Mouse (Mus musculus) monocyte, adult 2 months (primary cell): ENCODE data around the gene P2ry12.

ENCODE experiments used
- DNase-seq, 2 experiments: peaks; one replicate each; pipeline ENCODE4 v3.0.0; 2022; ENCODE audit warnings: low spot score in 2 of 2, low read depth in 1 of 2

The P2ry12 gene

DNA sequence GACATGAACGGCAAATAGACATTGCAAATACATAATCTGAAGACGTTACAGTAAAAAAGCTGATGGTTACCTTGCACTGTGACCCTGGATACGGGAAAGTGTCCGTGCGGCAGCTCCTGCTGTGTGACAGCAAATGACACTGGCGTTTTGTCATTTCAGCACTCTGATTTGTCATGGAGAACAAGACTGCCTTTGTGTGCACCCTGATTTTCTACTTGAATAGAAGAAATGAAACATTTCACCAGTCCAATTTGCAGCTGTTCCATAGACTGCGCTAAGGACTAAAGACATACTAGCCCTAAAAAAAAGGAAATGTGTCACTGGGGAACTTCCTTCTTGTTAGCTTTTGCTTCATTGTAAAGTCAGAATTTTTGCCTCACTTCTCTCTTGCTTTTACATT is at the start of gene P2ry12:
Gene P2ry12 (minus strand): TSS at position 168 of the 400 bp plus-strand sequence.
- DNase-seq = peak in 1 of 2 experiments; percentile 3

DNA sequence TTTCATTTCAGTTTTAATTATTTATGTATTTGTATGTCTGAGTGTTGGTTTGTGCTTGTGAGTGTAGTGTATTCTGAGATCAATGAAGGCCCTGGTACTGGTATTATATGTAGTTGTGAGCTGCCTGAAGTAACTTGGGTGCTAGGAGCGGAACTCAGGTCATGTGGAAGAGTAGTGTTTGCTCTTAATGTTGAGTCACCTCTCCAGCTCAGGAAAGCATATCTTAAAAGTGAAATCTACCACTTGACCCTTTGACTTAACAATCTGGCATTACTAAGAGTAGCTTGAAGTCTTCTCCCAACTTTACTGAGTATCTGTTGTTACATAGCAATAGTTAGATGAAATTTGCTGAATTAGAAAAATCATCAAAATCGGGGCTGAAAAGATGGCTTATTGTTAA is 42.8 kb upstream of the P2ry12 start:
- DNase-seq = no peak

DNA sequence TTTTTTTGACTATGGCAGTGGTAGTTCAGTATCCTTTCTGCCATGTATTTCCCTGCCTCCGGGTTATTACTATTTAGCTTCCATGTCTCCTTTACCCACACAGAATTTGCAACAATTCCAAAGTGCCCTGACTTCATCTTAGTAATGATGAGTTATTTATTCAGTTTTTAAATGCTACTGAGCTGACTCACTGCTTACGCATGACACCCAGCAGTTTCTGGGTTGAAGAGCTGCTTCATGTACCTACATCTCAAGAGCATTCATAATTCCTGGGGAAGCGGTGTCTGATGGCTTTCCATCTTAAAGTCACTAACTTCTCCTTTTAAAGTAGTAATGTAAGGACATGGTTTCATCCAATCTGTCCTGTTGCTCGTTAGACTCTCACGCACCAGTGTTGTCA is 42.3 kb upstream of the P2ry12 start:
- DNase-seq = no peak

DNA sequence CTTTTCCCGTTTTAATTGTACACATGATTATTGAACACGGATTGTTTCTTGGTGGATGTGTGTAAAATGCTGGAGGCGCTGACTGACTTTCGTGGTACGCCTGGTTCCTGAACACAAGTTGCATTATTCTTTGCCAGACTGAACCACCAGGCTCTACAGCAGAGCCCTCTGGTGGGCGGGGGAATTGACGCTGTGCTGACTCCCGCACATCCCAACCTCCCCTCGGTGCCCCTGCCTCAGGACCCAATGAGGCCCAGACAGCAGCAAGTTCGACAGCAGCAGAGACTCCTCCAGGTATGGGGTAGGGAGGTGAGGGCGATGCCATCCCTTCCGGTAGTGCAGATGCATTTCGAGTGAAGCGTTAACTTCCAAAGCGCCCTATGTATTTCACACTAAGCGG is 35.0 kb upstream of the P2ry12 start:
- no peak for DNase-seq

DNA sequence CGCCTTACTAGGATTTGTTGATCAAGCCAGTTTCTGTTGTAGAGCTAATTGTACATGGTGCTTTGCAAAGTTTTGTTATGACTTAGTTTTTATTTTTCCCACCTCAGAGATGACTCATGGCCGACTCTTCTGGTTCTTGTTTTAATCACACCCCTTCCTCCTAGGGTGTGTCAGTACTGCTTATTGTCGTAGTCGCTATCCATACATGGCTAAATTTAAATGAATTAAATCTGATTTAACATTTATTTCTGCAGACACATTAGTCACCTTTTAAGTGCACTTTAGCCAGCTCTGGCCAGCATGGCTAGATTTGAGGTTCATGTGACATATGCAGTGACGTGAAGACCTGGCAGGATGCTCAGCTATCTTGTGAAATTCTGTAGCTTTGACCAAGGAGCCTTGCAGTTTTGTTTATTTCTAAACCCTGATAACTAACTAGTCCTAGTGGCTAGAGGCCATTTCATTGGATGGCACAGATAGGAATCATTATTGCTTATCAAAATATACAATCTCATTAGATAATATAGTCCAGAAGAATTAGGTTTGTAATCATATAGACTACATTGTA is 34.0 kb upstream of the P2ry12 start:
- DNase-seq = no peak

DNA sequence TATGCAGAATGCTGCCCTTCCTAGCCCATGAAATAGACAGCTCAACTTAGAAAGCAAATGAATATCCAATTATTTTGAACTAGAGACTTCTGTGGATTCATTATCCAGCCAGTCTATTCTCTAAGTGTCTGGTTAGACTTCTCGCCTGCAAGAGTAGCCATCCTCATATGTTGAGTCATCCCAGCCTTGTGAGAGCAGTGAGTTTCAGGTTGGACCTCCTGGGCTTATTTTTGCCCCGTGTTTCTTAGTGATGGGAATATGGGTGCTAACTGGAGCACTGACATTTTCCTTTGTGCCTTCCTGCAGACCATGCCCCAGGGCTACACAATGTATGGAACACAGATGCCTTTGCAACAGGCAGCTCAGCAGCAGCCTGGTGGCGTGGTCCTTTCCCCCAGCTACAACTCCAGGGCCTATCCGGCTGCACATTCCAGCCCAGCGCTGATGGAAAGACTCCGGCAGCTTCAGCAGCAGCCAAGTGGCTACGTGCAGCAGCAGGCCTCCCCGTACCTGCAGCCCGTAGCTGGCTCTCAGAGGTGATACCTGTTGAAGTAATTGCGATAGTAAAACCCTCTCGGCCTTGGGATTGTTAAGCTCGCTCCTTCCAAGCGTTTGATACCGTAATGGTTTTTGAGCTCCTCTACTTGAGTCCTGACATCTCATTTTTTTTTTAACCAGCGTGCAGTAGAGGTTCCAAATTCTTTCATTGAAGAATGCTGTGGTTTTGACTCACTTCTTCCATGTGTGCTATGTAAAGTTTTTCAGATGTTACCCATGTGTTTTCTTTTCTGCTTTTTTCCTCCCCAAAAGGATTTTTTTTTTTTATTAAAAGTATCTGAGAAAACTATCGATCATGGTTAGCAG is 33.3 kb upstream of the P2ry12 start:
- no peak for DNase-seq

DNA sequence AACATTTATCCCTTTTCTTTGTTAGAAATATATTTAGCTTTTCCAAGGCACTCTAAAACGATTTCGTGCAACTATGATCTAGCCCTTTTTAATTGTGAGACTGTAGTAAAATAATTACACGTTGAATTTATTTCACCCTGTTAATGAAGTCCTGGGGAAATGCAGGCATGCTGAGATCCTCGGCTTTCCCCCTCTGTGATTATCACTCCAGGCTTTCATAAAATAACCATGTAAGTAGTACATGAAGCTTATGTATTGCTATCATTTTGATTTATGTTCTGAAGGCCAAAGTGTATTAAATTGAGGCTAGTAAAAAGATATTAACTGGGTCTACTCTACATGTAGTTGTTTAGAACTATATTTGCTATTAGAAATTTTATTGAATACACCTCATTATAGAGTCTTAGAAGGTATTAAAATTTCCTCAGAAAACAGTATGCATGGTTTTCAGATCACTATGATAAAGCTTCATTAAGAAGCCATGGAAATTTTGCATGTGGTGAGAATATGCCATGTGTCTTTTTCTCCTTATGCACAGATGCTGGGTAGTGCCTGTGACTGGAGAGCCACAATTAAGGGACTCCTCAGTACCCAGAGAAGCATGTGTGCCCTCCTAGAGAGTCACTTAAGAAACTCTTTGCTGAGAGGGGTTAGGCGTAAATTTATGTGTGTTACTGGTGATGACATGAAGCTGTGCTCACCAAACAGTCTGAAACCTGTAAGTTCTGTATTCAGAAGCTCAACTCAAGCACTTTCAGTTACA is 30.9 kb upstream of the P2ry12 start:
- DNase-seq = no peak

DNA sequence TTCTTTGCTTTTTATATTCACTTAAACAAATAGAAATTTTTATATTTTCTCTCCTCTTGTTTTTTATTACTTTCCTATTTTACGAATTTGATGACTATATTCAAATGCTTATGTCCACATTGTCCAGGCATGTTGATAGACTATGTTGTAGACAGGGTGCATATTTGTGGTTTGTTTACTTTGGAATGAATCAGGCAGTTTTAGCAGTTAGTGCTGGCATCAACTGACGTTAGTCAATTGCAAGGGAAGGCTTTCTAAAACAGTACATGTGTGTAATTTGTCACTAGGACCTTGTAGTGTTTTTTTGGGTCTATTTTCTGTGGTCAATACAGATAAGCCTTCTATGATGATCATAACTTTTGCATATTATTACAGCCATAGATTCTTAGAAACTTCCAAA is 27.9 kb upstream of the P2ry12 start:
- DNase-seq = no peak

DNA sequence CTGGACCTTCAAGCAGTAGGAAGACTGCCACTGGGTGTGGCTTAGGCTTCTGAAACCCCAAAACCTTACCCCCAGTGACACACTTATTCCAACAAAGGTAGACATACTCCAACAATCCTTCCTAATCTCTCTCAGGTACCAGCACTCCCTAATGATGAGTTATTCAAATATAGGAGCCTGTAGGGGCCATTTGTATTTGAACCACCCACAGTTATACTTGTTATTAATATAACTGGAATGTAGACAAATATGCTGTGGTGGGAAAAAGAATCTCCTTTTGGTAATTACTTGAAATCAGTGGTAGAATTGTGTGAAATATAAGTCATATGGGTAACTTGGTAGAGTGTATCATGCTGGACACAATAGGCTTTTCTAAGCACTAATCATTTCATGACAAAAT is 15.9 kb upstream of the P2ry12 start:
- DNase-seq = no peak

DNA sequence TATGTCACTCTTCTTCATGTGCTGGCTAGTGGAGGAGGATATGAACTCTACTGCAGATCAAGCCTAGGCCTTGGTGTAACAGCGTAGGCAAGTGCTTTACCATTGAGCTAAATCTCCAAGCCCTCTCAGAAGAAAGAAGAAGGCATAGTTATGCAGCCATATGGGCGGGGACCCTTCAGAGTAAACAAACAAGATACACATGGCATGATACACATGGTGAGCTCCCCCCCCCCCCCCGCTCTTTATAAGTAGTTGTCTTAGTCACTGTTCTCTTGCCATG is 15.5 kb upstream of the P2ry12 start:
- DNase-seq = no peak

DNA sequence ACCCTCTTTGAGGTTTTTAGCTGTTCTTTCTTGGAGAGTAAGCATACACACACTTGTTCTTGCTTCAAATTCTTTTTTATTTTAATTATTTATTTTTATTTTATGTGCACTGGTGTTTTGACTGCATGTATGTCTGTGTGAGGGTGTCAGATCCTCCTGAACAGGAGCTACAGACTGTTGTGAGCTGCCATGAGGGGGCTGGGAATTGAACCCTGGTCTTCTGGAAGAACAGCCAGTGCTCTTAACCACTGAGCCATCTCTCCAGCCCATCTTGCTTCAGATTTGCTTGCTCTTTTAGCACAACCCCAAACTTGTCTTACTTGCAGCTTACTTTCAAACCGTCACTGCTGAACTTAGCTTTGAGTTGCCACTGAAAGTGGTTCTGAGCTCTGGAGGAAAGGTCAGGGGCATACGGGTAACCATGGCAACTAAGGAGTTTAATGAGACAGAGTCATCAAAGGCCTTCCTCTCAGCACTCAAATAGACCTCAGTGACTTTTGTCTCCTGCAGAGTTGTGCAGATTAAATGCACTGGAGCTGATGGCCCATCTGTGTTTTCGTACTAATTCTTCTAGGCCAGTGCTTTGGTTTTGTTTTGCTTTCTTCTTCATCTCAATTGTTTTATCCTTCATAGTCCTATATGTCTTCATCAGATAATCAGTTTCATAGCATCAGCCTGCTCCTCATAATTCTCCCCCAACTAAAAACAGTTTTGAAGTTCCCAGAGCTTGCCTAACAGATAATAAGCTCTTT is 15.0 kb upstream of the P2ry12 start:
- no peak for DNase-seq

DNA sequence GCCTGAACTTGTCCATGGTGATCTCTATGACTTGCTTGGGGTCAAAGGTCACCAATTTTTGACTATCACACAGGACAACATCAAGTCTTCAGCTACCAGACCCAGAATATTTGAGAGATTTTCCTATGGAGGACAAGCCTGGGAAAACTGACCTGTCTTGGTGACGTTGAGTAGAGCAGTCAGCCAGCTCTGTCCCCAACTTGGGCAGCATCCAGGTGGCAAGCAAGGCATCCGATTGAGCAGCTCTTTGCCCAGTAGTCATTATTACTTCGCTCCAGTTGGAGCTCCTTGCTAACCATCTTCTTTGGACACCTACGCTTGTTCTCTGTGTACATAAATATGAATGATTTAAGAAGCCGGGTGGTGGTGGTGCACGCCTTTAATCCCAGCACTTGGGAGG is 8.1 kb upstream of the P2ry12 start:
- no peak for DNase-seq

DNA sequence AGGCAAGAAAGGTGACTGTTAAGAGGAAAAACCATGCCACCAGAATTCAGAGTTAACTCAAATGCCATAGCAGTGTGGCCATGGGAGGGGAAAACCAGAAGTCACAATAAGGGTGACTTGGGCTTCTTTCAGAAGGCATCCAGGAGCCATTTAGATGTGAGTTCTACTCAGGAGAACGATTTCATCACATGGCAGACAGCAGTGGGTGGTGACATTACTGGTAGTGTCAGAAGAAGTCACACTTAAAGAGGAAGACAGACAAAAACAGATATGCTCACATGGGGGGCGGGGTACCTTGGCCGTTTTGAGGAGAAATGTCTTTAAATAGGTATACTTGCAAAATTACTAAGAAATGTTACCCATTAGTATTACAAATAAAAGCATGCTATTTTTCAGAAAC is 1.3 kb upstream of the P2ry12 start:
- DNase-seq = peak in 1 of 2 experiments; percentile 18

DNA sequence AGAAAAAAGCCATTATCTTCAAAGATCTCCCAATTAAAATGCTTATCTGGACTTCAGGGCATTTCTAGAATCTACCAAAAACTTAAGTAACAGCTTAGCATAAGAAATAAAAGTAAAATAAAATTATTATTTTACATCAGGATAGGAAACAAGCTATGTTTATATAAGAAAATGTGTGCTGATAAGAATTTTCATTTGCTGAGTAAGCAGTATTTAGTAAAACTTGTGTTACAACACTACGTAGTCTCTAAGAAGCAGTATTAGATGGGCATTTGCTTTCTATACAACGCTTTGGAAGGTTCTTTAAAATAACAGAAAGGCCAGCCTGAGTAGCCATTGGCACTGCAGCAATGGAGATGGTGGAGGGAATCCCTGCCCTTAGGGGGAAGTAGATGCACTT is 746 bp upstream of the P2ry12 start:
- DNase-seq = no peak

DNA sequence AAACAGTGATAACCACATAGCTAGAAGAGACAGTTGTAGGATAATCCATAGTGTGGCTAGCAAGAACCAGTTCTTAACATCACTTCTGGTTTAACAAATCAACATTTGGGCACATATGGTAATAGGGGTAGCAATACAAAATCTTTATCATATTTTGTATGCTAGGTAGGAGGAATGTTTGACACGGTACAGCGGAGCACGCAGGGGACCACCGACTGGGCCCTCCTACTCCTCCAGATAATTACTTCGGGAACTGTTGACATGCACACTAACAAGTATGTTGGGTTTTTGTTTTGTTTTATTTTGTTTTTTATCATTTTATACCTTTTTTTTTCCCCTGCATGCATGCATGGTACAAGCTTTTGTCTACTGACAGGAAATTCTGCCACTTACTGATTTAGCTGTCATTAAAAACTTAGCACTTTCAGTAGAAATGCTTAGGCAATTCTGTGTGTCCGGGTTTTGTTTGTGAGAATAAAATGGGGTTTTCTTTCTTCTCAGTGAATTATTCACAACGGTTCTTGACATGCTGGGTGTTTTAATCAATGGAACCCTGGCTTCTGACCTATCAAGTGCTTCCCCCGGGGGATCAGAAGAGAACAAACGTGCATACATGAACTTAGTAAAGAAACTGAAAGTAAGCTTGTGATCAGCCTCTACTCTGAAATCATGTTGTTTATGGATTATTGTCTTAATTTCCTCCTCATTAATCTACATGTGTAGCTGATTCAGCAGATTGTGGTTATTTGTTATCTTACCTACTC is 780 bp downstream of the P2ry12 start:
- DNase-seq = no peak

DNA sequence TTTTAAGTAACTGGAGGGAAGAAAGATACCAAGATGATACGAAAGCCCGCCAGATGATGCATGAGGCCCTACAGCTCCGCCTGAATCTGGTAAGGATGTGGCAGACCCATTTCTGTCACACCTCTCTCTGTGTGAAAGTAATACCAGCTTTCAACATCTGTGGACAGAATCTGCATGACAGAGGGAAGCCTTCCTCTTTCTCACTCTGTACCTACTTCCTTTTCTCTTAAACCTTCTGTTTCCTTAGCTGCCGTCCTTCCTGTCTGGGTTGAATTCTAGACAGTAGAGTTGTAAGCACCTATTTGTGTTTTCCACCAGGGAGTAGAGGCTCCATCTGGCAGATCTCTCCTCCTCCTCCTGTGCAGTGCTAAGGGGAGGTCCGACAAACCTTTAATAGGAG is 1.9 kb downstream of the P2ry12 start:
- peak in 1 of 2 experiments; percentile 9 for DNase-seq

DNA sequence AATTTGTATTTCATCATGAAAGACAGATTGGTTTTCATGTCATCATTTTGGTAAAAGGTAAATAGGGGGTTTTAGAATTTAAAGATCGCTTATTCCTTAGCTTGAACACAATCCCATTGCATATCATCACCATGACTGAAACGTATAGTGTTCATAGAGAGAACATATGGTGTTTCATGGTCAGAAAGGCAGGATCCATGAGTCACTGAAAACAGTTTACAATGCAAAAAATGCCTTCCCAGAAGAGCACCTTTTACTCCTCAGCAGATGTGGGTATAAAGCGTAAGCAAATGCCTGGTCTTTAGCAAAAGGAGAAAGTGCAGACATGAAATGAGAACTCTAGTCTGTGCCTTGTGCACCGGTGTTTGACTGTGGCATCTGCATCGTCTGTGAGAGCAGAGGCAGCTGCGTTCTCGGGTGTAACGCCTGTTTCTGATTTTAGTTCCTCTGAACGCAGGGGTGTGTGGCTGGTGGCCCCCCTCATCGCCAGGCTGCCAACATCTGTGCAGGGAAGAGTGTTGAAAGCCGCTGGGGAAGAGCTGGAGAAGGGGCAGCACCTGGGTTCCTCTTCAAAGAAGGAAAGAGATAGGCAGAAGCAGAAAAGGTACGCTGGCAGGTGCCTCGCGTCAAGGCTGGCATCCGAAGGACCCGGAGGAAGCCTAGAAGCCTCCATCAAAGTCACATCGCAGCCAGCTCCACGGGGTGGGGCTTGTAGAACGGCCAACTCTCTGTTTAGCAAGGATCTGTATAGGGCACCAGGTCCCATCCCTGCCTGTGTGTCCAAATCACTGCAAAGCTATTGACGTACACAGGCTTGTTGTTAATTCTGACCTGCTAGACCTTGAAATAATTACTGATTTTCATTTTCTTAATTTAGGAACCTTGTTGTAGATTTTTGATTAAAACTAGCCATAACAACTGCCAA is 4.7 kb downstream of the P2ry12 start:
- no peak for DNase-seq

DNA sequence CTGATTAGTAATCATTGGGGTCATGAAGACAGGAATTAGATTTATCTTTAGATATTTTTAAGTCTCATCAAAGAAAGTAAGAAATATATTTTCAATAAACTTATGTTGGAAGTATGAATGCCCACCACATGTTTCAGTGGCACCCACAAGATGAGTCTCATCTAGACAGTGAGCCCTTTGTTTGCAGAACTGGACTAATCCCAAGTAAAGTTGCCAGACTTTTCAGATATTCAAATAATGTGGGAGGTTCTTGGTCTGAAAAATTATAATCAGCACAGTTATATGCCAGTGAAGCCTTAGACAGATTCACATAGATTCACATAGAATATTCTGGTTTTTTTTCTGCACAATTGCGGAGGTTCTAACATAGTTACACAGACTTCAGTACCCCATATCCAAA is 12.2 kb downstream of the P2ry12 start:
- DNase-seq = no peak

DNA sequence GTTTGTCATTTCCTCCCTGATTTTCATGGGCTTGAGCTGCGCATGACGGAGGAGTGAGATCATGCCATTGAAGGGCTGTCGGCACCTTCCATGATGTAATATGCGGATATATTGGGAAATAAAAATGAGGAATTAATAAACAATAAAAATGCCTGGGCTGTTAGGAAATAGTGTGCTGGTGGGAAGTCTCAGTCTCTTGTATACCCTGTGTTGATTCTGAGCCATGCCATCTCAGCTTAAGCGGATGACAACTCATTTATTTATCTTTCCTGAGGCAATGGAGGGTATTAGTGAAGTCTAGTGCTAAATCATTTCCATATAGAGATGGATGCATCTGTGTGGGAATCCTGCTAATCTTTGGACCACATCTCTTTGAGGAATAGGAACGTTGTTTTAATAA is 14.6 kb downstream of the P2ry12 start:
- no peak for DNase-seq

DNA sequence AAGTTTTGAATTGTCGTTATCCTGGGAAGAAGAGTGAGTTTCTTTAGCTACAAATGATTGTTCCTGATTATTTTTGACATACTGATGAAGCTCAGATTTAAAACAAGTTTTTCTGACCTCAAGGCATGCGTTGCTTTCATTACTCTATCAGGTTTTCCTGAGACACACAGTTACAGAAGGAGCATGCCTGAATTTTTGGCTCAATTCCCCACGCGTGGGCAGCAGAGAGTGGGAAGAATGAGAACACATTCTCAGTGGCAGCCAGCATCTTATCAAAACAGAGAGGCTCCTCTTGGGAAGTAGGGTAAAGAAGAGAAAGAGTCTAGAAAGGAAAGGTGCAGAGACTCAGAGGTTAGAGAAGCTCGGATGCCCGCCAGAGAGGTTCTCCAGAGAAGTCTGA is 19.3 kb downstream of the P2ry12 start:
- no peak for DNase-seq
